Mouse (Mus musculus) thymus, postnatal 14 days (tissue): ENCODE measurements around the gene Ube2r2.

Experiments used
- DNase-seq: peaks from one replicate; pipeline ENCODE4 v3.0.0; 2021

The Ube2r2 gene

GRCm38 (mm10) chr4:41124180-41124951, 11.2 kb upstream of the Ube2r2 start, which contains the start of gene Nol6:
Nol6 (minus strand) TSS chr4:41124455.
- peak; percentile 97 for DNase-seq

- peak; percentile 73 for DNase-seq
Observed at GRCm38 (mm10) chr4:41129406-41129805, 6.1 kb upstream of the Ube2r2 start.

DNA sequence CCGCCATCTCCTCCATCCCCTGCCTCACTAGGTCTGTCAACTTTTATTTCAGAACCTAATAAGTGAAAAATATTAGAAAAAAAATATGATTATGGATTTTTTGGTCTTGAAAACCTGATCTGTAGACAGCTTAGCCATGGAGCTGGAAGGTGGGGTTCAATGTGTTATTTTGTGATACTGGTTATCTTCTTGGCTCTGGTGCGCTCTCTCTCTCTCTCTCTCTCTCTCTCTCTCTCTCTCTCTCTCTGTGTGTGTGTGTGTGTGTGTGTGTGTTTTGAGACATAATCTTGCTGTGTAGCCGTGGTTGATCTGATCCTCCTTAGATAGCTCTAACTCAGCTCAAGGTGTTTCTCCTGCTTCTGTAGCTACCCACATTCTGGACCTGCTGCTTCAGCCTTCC, 5.7 kb upstream of the Ube2r2 start:
- no peak for DNase-seq

DNA sequence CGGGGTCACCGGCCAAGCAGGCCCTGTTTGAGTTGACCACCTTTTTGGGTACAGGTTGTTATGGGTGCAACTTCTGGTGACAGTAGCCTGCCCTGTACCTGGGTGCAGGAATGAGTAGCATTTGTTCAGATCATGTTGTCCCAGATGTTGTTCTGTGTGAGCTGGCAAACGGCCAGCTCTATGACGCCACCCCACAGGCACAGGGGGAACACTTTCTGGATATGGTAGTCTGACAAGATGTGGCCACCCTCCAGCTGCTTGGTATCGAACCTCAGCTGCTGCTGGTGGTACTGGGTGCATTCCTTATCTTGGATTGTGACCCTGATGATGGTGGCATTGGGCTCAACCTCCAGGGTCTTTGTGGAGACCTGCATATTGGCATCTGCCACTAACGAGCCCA, 3.1 kb upstream of the Ube2r2 start:
- DNase-seq, result no peak

- DNase-seq, result no peak
Observed at GRCm38 (mm10) chr4:41133529-41134291, 1.8 kb upstream of the Ube2r2 start.

DNA sequence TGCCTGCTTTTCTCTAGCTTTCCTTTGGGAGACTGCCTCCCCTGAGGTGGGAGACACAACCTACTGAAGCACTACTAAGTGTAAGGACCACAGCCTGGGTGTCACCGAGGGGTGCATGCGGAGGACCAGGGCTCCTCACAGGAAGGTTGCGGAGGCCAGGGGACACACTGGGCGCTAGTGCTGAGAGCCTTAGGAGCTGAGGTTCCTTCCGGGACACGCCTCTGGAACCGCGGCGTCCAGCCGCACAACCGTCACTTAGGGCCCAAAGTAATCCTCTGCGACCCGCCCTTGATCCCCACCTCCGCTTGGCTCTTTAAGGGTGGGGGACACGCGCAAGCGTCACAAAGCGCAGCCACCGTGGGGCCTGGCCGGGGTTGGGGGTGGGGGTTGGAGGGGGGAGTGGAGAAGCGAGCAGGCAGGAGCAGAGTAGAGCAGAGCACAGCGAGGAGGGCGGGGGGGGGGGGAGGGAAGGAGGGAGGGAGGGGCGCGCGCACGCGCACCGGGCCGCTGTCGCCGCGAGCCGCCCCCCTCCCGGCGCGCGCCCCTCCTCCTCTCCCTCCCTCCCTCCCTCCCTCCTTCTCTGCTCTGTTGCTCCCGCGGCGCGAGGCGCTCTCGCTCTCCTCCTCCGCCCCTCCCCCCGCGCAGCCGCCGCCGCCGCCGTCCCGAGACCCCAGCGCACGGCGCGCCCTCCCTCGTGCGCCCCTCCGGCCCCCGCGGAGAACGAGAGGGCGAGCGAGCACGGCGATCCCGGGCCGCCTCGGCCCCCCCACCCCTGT, 420 bp upstream of the Ube2r2 start:
- peak; percentile 91 for DNase-seq

- no peak for DNase-seq
Observed at GRCm38 (mm10) chr4:41136454-41136805, 887 bp downstream of the Ube2r2 start.

DNA sequence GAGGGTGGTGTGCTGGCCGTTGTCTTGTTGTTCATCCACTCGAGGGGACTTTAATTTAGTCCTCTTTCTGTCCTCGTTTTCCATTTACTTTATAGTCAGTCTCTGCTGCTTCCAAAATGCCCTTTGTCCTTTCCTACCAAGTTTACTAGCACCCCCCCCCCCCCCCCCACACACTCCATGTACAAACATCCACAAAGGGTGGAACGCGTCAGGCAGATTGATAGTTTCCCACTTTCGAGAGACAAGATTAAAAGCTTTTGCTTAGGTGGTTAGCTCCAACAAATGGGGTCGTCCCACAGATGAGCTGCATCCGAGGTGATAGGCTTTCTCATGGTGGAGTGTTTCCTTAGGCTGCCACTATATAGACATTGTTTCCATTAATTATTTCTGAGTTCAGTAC, 1.3 kb downstream of the Ube2r2 start:
- DNase-seq, result peak; percentile 24

- DNase-seq, result no peak
Observed at GRCm38 (mm10) chr4:41140174-41140875, 4.8 kb downstream of the Ube2r2 start.

DNA sequence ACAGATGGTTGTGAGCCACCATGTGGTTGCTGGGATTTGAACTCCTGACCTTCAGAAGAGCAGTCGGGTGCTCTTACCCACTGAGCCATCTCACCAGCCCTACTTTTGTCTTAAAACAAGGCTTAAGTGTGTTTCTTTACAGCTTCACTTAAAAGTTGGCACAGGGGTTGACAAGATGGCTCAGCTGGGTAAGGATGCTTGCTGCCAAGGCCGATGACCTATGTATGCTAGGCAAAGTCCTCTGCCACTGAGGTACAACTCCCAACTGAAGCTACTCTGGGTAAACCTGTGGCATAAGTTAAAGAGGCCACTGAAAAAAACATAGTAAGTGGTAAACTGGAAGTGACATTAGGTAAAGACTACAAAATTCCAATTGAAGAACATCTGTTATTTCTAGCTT, 7.1 kb downstream of the Ube2r2 start:
- DNase-seq, result no peak

DNA sequence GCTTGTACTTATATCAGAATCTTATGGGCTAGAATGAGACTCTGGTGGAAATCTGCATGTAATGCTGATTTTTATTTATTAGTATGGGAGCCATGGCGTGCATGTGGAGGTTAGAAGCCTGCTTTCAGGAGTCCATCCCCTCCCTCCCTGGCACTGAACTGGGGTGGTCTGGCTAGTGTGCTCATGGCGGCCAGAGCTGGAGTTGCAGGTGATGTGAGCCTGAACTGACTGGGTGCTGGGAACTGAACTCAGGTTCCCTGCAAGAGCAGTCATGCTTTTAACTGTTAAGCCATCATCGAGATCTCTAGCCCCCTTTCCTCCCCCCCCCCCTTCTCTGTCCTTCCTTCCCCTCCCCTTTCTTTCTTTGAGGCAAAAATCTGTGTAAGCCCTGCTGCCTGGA, 14.3 kb downstream of the Ube2r2 start:
- no peak for DNase-seq

GRCm38 (mm10) chr4:41151186-41151585, 15.6 kb downstream of the Ube2r2 start:
- DNase-seq, result no peak

- DNase-seq, result no peak
Observed at GRCm38 (mm10) chr4:41153146-41153545, 17.6 kb downstream of the Ube2r2 start.

DNA sequence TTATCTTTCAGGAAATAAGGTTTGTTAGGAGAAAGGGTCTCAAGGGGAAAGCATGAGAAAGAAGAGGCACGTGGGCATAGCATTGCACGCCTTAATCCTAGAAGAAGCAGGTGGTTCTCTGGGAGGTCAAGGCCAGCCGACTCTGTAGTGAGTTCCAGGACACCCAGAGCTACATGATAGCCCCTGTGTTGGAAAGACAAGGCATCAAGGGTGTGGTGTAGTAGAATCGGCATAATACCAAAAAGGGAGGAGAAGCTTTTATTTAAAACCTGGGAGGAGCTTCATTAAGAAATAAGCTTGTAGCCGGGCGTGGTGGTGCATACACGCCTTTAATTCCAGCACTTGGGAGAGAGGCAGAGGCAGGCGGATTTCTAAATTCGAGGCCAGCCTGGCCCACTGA, 21.4 kb downstream of the Ube2r2 start:
- DNase-seq, result no peak

- DNase-seq, result no peak
Observed at GRCm38 (mm10) chr4:41158251-41158650, 22.7 kb downstream of the Ube2r2 start.

DNA sequence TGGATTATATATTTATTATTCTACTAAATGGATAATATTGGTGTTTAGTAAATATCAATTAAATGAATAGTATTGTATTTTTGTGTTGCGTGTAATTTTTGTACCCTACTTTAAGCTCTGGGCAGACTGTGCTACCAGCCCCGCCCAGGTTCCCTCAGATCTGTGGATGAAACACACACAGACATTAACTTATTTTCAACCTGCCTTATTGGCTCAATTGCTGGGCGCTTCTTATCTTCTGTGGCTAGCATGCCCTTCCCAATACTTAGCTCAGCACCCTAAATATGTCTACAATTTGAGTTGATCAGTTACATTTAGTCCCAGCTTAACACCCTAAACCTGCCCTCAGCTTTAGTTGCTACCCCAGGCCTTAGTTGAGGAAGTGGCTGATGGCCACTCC, 25.7 kb downstream of the Ube2r2 start:
- DNase-seq, result no peak

- no peak for DNase-seq
Observed at GRCm38 (mm10) chr4:41164974-41165373, 29.4 kb downstream of the Ube2r2 start.

- DNase-seq, result peak; percentile 69
Observed at GRCm38 (mm10) chr4:41165693-41166475, 30.3 kb downstream of the Ube2r2 start.

- DNase-seq, result no peak
Observed at GRCm38 (mm10) chr4:41170970-41171369, 35.4 kb downstream of the Ube2r2 start.

DNA sequence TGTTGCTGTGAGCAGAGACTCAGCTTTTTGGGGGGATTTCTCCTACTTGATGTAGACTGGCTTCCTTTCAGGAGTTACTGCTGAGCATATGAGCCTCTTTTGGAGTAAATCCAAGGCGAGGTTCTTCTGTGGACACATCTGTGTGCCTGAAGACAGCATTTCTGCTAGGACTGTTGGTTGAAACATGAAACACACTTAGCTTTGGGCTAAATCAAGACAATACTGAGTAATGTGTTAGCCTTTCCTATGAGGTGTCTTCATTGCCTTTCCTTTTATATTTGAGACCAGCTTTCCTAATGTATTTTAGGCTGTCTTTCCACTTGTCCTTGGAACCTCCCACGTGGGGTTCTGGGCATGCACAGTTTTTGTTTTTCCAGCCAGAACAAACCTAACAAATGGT, 39.1 kb downstream of the Ube2r2 start:
- DNase-seq, result no peak

DNA sequence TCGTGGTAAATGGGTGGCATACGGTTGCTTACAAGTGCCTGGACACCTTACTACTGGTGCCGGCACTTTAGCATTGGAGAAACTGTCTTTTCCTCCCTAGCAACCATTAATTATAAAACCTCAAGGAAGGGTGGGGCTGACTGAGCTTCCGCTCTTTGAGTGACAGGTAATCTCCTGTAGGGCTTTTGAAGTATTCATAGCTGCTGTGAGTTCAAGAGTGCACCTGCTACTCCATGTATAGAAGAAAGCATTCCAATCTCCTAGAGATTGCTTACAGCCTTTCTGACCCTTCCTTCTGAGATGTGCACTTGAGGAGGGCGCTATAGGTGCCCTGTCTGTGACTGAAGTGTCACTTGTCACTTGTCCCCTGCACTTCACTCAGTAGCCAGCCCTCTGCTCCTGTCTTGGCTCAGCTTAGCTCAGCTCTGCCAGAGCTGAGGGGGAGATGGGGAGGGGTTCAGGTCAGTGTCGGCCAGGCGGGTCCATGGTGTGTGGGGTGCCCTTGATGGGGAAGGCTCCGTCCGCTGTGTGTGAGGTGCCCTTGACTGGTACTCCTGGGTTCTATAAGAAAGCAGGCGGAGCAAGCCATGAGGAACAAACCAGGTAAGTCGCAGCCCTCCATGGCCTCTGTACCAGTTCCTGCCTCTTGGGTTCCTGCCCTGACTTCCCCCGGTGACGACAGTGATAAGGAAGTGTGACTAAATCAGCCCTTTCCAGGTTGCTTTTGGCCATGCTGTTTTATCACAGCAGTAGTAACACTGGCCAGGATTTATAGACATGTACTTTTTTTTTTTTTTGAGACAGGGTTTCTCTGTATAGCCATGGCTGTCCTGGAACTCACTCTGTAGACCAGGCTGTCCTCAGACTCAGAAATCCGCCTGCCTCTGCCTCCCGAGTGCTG, 44.5 kb downstream of the Ube2r2 start:
- DNase-seq, result no peak
